Mouse (Mus musculus) retina, postnatal 7 days (tissue): ENCODE data around the gene Ube2h.
A peak's percentile ranks its signal among the peaks of the same experiment; 100 is the strongest.

Experiments
- DNase-seq: peaks from one replicate; pipeline ENCODE4 v3.0.0-alpha.2; 2012; ENCODE audit warnings: low read depth, low spot score

Gene Ube2h

DNA sequence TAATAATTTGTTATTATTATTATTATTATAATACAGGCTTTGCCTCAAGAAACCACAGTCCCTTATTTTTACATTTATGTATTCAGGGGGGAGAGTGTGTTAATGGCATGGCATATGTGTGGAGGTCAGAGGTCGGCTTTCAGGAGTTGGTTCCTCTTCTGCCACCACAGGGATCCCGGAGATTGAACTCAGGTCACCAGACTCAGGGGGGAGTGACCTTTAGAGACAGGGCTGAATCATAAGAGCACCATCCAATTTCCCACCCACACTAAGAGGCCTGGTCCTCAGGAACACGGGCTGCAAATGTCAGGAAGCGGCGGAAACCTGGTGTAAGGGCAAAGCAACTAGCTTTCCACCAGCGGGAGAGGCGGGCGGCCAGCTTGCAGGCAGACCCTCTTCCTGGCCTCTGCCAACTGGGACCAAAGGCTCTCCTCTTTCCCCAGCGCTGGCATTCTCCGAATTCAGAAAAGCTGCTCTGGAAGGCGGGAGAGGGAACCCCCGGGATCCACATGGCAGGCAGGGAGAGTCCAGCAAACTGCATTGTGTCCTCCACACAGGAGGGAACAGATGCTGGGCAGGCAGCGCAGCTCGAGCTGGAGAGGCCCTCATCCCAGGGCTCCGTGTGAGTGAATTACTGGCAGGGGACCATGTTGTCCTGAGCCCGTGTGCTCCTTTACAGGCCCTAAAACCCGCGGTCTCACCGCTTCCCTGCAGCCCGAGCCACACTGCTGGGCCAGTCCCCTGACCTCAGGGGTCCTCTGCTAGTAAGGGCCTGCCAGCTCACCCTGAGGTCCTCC is 99.8 kb downstream of the Ube2h start:
- DNase-seq, result no peak

DNA sequence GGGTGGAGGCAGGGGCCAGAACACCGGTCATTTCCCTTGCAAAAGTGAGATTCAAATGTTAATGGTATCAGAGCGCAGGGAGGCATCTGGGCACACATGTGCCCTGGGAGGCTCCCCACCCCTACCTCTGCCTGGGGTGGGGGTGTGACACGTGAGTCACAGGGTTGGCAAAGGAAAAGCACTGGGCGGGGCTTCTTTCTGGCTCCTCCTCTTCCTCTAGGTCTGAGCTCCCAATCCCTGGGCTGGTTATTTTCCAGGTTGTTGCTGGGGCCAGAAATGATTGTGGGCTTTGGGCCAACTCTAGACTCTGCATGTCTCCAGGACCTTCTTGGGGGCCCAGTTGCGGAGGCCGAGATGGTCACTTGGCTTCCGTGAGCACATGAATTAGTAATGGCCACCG is 108.2 kb downstream of the Ube2h start:
- no peak for DNase-seq

DNA sequence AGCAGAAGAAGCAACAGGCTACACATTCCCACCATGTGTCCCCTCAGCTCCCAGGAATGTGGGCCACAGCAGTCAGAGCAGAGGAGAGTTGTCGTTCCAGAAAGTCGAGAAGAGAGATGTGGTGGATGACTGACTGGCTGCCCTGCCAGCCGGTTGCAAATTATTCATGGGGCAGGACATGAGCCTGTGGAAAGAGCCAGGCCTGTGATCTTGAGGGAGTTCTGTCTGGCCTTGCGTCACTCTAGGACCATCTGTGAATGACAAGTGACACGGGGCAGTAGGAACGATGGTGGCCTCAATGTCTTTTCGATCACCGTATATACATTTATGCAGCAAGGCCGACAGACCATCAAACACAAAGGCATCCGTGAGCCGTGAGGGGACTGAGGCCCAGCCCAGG is 108.7 kb downstream of the Ube2h start:
- no peak for DNase-seq

DNA sequence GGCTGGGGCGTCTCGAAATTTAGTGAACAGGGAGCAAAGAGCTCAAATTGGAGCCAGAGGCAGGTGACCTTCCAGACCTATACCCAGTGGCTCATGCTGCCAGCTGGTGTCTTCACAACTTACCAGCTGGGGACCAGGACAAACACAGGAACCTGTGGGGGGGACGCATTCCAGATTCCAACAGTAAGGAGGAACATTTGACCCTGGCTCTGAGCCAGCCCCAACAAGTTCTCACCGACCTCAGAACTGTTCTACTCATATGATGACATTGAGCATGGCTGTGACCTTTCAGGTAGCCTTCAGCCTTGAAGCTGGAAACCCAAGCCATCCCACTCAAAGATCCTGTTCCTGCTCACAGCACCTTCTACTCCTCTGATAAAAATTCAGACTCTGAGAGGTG is 120.7 kb downstream of the Ube2h start:
- no peak for DNase-seq

DNA sequence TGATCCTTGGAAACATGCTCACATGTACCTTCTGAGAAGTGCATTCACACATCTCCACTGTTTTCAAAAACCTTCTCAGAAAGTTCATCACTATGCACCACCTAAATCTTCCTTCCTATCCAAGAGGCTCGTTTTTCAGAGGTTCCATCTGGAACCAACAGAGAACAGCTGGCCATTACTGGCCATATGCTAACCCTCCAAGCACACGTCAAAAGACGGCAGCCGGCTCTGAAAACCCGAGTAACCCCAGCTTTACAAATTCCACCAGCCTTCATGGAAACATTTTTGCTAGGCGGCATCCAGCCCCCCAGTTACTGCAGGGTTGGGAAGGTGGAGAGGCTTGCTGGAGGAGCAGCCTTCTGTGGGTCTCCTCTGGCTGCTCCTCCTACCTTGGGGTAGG is 122.3 kb downstream of the Ube2h start:
- no peak for DNase-seq

DNA sequence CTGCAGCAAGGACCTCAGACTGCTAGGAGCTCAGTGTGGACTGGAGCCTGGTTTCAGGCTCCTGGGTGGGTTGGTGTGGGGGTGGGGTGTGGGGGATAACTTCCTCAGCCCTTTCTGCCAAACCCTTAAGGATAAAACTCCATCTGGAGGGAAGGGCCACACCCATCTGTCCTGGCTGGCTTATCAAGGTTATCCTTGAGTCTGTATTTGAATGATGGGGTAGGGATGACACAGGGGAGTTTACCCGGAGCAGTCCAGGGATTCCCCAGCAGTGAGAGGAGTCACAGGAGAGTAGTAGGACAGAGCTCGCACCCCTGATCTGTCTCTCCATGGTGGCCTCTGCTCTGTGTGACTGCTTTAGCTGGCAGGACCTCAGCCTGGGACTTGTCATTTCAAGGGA is 124.0 kb downstream of the Ube2h start:
- DNase-seq, result no peak

DNA sequence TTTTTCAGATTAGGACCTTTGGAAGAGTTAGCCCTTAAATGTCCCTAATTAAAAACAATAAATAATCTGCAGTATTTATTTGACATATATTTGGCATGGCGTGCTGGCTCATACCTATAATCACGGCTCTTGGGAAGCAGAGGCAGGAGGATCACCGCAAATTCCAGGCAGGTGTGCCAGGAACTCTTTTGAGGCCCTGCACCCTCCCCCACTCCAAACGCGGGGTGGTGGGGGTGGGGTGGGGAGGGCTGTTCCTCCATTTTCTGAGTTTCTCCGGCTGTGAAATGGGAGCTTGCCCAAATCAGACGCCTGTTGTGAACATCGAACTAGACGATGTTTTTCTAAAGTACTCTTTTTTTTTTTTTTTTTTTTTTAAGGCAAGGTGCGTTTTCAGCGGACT is 125.3 kb downstream of the Ube2h start:
- no peak for DNase-seq

DNA sequence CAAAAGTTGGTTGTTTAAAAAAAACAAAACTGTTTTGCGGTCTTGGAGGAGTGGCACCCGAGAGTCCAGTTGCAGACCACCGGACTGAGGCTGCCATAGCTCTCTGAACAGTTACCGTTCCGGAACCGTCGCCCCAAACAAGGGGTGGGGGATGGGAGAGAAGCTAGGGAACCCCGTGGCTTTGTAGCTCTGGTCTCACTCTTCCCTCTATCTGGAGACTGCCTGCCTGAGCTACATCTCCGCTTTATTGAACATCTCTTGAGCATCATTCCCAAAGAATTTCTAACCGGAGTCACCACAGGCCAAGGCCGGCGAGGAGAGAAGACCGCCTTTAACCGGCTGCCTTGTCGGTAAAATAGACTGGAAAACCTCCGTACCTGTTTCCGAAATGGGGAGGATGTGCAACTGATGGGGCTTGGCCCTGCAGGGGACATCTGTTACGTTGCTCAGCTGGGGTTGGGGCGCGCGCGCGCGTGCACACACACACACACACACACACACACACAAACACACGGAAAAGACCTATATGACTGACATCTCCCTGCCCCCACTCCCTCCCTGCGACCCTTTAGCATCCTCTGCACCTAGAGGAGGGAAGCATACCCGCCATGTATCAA is 126.2 kb downstream of the Ube2h start:
- DNase-seq, result no peak

DNA sequence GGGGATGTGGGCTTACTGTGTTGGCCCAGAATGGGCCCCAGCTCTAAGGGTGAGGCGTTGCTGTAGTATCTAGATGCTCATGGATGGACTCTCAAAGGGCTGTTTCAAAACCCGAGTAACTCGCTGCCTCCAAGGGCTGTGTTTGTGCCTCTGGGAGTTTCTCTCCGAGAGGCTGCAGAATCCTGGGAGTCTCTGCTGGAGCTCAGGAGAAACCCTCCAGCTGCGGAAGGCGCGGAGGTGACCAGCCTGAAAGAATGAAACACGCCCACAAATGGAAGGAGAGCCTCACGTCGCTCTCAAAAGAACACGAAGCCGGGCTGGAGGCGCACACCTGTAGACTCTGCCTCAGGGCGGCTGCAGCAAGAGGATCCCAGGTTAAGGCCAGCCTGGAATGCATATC is 127.0 kb downstream of the Ube2h start:
- no peak for DNase-seq

DNA sequence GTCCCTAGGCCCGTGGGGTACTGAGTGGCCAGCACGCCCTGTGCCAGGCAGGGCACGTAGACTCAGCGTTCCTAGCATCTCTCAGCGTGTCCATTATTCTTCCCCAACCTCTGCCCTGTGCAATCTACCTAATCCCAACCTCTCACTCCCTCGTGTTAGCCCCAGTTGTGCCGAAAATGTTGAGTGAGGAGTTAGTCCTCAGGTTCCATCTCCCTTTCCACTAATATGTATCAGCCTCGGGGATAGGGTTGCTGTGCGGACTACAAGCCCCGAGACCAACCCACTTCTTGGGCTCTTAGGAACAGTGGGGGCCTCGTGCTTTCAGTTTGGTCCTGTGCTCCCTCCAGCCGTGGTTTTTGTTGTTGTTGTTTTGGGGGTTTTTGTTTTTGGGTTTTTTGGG is 127.8 kb downstream of the Ube2h start:
- no peak for DNase-seq

DNA sequence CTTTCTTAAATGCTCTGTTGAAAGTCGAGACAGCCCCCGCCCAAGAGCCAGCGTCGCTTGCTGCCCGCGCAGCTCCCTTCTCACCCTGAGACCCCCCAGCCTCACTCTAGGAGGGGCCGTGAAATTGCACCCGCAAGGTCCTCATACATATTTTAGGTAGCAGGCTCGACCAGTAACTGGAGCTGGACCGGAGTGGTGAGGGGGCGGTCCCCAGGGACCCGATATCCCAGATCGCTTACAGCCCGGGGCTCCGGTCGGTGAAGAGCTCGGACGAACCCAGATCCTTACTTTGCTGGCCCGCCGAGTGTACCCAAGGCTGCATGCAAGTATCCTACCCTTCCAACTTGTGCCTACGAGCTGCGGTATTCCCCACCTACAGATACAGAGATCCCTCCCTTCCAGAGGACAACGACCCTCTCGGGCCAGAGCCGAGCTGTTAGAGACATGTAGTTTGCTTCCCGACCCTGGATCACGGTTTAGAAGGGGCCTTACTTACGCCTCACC is 128.4 kb downstream of the Ube2h start:
- no peak for DNase-seq

DNA sequence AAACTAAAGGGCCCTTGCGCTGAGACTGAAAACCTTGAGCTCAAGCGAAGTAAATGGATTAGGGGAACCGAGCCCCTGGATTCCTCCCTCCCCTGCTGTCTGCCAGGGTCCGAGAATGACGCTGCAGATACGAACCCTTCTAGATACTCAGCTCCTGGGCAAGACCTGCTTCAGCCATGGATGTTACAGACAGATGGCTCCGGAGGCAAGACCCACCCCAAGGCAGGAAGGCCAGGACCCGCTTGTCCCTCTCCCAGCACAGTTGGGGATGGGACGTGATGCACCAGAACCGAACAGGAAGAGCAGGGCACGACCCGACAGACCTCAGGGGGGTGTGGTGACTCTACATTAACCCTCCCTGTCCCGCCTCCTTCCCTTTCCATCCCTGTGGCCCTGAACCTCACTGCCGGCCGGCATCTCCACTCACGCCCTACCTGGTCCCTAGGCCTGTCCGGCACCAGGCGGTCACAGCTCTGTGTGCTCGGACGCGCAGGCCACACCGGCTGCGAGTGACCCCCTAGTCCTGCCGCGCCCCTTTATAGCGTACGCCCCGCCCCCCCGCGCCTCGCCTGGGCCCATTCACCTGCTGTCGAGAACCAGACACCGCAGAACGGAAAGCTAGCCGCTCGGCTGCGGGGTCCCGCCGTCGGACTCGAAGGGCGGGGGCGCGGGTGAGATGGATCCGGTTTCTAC is 129.0 kb downstream of the Ube2h start:
- peak; percentile 69 for DNase-seq

DNA sequence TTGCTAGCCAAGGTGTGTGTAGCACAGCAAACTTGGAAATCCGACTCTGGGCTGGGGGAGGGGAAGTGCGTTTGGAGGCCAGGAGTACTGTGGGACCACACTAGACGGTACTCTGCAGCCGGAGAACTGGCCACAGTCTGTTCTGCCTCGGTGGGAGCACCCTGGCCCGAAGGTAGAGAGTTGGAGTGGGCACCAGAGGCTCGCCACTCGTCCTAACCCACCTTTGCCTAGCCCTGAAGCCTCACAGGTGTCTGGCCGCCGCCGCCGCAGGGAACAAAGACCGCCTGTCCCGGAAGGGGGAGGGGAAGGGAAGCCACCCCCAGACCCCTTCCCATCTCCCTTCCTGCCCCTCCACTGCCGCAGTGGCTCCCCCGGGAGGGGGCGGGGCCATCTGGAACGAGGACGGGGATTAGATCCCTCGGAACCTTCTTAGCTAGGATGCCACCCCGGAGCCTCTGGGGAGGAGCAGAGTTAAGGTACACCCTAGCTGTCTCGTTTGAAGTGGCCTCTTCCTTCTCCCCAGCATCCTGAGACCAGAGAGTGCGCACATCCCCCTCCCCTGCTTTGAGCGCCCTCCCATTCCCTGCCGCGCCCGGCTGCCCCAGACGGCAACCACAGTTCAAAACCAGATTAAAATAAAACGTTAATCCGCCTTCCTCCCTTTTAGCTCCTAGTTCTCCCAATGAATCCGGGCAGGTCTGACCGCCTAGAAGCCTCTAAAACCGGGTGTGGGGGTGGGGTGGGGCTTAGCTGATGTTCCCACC is 129.7 kb downstream of the Ube2h start:
- peak; percentile 93 for DNase-seq

DNA sequence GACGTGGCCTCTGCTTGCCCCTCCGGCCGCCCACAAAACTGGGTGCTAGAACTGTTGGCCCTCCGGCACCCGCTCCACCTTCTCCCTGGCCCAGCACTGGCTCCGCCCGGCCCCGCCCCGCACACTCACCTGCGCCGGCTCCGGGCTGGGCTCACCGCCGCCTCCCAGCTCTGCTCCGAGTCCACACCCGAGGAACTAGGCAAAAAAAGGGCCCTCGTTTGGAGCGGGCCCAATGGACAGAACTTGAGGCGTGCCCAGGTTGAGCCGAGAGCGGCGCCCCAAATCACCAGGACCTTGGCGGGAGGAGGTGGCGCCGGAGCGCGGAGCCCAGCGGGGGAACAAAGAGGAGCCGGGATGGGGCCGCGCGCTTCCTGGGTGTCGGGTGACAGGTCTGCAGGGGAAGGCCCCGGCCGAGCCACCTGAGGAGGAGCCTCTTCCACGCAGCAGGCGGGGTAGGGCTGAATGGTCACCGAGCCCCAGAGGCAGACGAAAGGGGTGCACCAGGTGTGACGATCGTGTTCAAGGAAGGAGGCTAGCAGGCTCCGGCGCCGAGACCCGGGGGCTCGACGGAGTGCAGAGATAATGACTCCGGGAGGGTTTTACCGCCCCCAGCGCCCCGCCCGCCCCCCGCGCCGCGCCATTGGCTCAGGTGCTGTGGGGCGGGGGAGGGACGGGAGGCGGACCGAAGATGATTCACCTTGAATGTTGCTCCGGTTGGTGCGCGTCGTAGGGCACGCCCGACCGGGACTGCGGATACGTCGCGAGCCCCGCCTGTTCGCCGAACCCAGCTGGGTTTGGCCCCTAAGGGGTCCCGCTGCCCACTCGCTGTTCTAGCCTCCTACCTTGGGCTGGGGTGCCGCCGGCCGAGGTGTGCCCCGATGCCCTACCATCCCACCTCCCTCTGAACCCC is 130.5 kb downstream of the Ube2h start:
- DNase-seq, result peak; percentile 86

DNA sequence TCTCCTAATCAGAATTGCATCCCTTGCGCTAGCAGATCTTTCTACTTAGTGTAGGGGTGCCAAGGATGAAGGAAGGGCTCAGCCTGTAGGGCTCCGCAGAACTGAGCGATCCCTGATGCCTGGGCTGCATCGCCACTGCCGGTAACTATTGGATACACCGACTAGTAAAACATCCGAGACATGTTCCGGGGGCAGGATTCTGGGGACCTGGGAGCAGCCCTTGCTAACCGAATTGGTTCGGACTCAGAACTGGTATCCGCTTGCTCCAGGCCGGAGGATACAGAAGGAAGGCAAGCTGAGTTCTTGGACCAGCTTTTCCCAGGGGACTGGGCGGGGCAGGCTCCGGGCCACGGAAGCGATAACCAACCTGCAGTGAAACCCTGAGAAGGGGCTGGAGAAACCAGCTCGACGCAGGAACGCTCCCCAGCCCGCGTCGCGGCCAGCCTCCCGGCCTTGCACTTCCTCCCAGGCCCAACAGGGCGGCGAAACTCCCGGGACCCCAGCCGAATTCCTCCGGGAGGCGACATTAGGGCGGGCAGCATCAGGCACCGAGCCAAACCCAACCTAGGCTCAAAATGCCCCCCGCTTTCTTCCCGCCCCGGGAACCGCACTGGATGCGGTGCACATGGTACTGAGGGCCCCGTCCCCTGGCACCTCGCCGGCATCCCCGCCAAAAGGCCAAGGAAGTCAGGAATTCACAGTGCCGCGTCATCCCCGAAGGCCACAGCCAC is 131.4 kb downstream of the Ube2h start:
- DNase-seq, result no peak

DNA sequence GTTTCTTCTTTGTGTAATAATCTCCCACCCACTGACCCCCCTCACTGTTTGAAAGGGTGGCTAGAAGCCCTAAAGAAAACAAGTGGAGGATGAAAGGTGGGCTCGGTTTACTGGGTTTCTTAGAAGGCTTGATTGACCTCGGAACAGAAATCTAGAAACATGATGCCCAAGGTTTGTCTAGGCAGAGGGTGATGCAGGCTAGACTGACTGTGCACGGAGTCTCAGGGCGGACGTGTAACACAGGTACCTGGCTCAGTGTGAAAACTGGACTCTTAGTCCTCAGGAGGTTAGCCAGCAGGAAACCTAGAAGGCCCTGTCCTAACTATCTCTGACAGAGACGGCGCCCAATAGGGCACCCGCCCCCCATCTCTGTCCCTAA is 131.9 kb downstream of the Ube2h start:
- DNase-seq, result no peak

DNA sequence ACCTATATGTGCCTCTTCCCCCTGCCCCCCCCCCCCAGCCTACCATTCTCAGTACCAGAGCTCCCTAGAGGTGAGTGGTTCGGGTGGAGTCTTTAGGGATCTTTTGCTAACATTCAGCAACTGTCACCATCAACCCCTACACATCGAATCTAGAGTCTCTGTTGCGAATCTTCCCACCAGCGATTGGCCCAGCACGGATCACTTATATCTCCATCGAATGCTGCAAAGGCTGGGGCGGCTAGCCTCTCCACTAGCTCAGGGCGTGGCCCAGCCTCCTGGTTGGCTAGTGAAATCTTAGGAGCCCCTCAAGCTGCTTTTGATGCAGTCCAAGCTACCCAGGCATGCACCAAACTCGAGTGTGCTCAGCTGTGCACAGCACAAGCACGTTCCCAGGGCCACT is 132.4 kb downstream of the Ube2h start:
- no peak for DNase-seq

DNA sequence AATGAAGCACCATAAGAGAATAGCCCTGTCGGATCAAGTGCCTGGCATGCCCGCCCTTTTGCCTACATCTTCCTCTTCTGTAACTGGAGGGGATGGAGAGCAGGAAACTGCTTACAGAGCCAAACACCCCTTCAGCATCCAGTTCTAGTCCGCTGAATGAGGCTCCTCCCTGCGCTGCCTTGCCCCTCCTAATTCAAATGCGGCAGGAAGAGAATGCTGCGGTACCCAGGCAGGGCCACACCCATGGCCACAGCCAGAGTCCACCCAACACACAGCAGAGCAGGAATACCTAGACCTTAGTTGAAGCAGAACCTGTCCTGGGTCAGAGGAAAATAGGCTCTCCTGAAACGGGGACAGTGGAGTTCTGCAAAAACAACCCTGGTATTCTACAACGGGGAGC is 133.1 kb downstream of the Ube2h start:
- DNase-seq, result no peak

DNA sequence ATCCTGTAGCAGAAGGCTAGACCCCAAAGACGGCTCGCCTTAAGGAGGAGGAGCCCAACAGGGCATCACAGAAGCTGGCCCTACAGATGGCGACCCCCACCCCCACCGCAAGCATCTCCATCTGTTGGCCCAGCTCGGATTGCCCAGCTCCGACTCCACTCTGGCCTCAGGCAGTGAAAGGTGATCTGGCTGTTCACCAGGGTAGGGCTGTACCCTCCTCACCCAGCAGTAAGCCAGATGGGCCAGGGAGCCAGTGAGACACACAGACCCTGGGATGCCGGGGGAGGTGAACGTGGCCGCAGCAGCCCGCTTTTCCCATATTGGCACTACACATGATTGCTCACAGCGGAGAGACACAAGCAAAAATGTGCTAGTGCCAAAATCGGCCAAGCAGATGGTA is 135.2 kb downstream of the Ube2h start:
- DNase-seq, result no peak

DNA sequence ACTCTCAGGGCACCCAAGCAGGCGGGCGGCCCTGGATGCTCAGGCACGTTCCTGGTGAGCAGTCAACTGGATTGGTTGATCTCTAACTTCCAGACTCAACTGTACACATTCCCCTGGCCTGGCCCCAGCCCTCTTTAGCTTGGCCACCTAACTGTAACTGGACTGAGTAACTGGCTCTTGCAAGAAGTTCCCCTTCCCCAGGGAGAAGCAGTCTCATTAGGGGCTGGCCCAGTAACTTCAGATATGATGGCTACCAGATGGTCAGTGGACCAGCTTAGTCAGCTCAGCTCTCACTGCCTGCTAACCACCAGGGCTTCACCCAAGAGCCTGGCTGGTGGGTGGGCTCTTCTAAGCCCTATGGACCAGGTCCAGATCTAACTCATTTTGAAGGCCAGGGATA is 136.1 kb downstream of the Ube2h start:
- no peak for DNase-seq
